Mouse (Mus musculus) neural tube, embryonic 13.5 days (tissue): ENCODE measurements at regions not wholly inside any gene's neighbourhood (a gene's known extent, or its start where the extent isn't known, plus 50 kb on each side); places are given as distances from the start of the nearest gene placed in this dataset.

Experiments
- ATAC-seq: fragments of 200-750 bp; cut with Nextera tagmentation; 2 replicates; pipeline ENCODE4 v1.8.0; 2017; ENCODE audit warnings: low read depth, mild to moderate bottlenecking, moderate TSS enrichment, moderate library complexity
- H3K27ac ChIP-seq: fragments of 300-500 bp; sonication (generic); replicated peaks from 2 replicates; pipeline ENCODE4 v1.5.1; 2015; ENCODE audit warnings: moderate library complexity, mild to moderate bottlenecking, inconsistent platforms
- H3K27me3 ChIP-seq: fragments of 300-500 bp; sonication (generic); 2 replicates; pipeline ENCODE4 v1.6.1; 2015; ENCODE audit warnings: mild to moderate bottlenecking, inconsistent platforms
- H3K36me3 ChIP-seq: fragments of 300-500 bp; sonication (generic); 2 replicates; pipeline ENCODE4 v1.6.1; 2015; ENCODE audit warnings: mild to moderate bottlenecking, inconsistent platforms
- H3K4me1 ChIP-seq: fragments of 300-500 bp; sonication (generic); replicated peaks from 2 replicates; pipeline ENCODE4 v1.6.1; 2015; ENCODE audit warnings: inconsistent platforms
- H3K4me2 ChIP-seq: fragments of 300-500 bp; sonication (generic); 2 replicates; pipeline ENCODE4 v1.6.1; 2015; ENCODE audit warnings: inconsistent platforms, mild to moderate bottlenecking, moderate library complexity
- H3K4me3 ChIP-seq: fragments of 300-500 bp; sonication (generic); 2 replicates; pipeline ENCODE4 v1.5.1; 2015; ENCODE audit warnings: mild to moderate bottlenecking, inconsistent platforms
- H3K9ac ChIP-seq: fragments of 300-500 bp; sonication (generic); 2 replicates; pipeline ENCODE4 v1.6.1; 2015; ENCODE audit warnings: moderate library complexity, mild to moderate bottlenecking, inconsistent platforms
- H3K9me3 ChIP-seq: fragments of 300-500 bp; sonication (generic); 2 replicates; pipeline ENCODE4 v1.6.1; 2016; ENCODE audit warnings: inconsistent platforms
- WGBS: fragments of 180-500 bp; shearing (Covaris S2); methylation state at CpG from one replicate; pipeline ENCODE4 v1.1.7; 2015; 5-methylcytosine and 5-hydroxymethylcytosine counted together

DNA sequence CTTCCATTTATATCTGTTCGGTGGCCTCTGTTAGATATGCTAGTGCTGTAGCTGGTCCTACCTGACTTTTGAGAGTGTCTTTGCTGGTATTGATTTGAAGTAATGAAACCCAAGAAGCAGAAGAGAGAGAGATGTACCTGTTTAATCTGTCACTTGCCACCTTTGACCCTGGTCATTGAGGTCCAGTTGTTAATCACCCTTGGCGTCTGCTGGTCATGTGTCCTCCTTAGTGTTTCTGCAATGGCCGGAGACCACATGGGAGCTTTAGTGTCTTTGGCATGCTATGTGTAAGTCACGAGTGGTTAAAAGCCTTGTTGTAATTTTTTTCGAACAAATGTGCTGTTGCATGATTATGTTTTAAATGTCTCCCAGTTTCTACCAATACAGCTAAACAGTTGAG is 193.1 kb downstream of the Dusp6 start:
- ATAC-seq = no peak
- Histone ChIP-seq H3K4me2 (no peak overlapping the region), H3K36me3 (no peaks in the 10 kb centered on the region), H3K27ac (no peak overlapping the region), H3K27me3 (no peaks in the 10 kb centered on the region), H3K9ac (no peak overlapping the region), H3K4me3 (no peak overlapping the region), H3K4me1 (peaks cover 14% of the 10 kb centered on the region), H3K9me3 (no peaks in the 10 kb centered on the region)
- WGBS = 86% methylated on average over 5 of the region's 5 CpGs

GRCm38 (mm10) chr10:99458047-99458446 is 195.0 kb downstream of the Dusp6 start:
- no peaks in the 10 kb centered on the region for H3K36me3 ChIP-seq
- H3K4me3 ChIP-seq = no peak overlapping the region
- no peak overlapping the region for H3K4me2 ChIP-seq
- no peak for ATAC-seq
- no peaks in the 10 kb centered on the region for H3K9me3 ChIP-seq
- H3K4me1 ChIP-seq = peaks cover 12% of the 10 kb centered on the region
- H3K9ac ChIP-seq = no peak overlapping the region
- no peak overlapping the region for H3K27ac ChIP-seq
- H3K27me3 ChIP-seq = no peaks in the 10 kb centered on the region
- WGBS = 74% methylated on average over 3 of the region's 3 CpGs

DNA sequence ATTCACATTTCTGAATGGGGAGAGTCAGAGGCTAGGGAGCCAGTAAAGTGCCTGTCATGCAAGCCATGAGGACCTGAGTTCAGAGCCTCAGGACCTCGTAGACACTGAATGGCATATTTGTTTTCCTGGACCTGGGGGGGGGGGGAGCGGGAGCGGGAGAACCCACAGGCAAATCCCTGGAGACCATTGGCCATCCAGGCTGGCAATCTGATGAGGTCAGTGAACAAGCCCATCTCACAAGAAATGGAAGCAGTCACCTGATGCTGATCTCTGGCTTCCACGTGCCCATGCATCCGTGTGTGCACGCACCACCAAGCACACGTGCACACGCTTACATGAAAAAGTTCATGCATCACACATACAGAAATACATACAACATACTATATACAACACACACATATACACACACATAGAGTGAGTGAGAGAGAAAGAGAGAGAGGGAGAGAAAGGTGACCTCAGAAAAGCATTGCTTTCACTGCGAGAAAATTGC is 196.2 kb downstream of the Dusp6 start:
- Histone ChIP-seq H3K4me3 (no peak overlapping the region), H3K4me1 (peaks cover 12% of the 10 kb centered on the region), H3K9ac (no peak overlapping the region), H3K4me2 (no peak overlapping the region), H3K27me3 (no peaks in the 10 kb centered on the region), H3K36me3 (no peaks in the 10 kb centered on the region), H3K27ac (no peak overlapping the region), H3K9me3 (no peaks in the 10 kb centered on the region)
- WGBS = 74% methylated on average over 9 of the region's 9 CpGs
- ATAC-seq = no peak

DNA sequence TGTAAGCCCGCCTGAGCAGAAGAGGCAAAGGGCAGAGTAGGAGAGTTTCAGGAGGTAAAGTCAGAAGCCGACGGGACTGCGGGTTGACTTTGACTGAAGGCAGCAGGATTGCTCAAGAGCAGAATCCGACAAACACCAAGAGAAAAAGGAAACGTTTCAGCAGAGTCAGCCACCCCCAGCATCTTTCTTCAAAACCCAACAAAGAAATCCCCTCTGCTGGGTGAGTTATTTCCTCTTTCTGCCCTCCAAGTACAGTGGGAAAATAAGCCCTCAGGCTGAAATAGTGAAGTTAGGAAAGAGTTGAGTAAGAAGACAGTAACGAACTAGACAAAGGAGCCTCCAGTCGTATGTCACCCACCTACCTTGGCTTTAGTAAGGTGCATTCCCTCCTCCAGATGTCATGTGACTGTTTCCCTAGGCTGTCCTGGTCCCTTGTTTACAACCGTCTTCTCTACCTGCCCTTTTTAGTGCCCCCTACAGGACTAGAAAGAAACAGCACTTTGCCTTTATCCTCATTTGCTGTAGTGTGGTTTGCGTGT is 196.9 kb downstream of the Dusp6 start:
- Histone ChIP-seq H3K9me3 (no peaks in the 10 kb centered on the region), H3K4me1 (peaks cover 12% of the 10 kb centered on the region), H3K27me3 (no peaks in the 10 kb centered on the region), H3K4me2 (no peak overlapping the region), H3K4me3 (no peak overlapping the region), H3K36me3 (no peaks in the 10 kb centered on the region), H3K27ac (no peak overlapping the region), H3K9ac (no peak overlapping the region)
- ATAC-seq = no peak
- 58% methylated on average over 10 of the region's 10 CpGs for WGBS

GRCm38 (mm10) chr10:99460847-99461445 is 197.9 kb downstream of the Dusp6 start:
- H3K9me3 ChIP-seq = no peaks in the 10 kb centered on the region
- peak; percentile 42 for ATAC-seq
- H3K9ac ChIP-seq = peak overlapping the region; percentile 58
- H3K4me3 ChIP-seq = peak overlapping the region; percentile 35
- H3K4me1 ChIP-seq = peaks cover 12% of the 10 kb centered on the region
- WGBS = 4% methylated on average over 17 of the region's 17 CpGs
- no peaks in the 10 kb centered on the region for H3K27me3 ChIP-seq
- peak overlapping the region; percentile 68 for H3K4me2 ChIP-seq
- no peaks in the 10 kb centered on the region for H3K36me3 ChIP-seq
- no peak overlapping the region for H3K27ac ChIP-seq

GRCm38 (mm10) chr10:99461446-99461966 is 198.5 kb downstream of the Dusp6 start:
- H3K27ac ChIP-seq = no peak overlapping the region
- 5% methylated on average over 13 of the region's 13 CpGs for WGBS

GRCm38 (mm10) chr10:99466695-99467094 is 203.7 kb downstream of the Dusp6 start:
- H3K27me3 ChIP-seq = no peaks in the 10 kb centered on the region
- H3K4me2 ChIP-seq = no peak overlapping the region
- 100% methylated on average over 1 of the region's 1 CpGs for WGBS
- H3K4me1 ChIP-seq = peaks cover 3% of the 10 kb centered on the region
- no peak overlapping the region for H3K27ac ChIP-seq
- no peak for ATAC-seq
- H3K9me3 ChIP-seq = no peaks in the 10 kb centered on the region
- no peak overlapping the region for H3K9ac ChIP-seq
- no peak overlapping the region for H3K4me3 ChIP-seq
- H3K36me3 ChIP-seq = no peaks in the 10 kb centered on the region

More at GRCm38 (mm10) chr10:99461446-99461966, 198.5 kb downstream of the Dusp6 start:
- Histone ChIP-seq H3K4me3 (peak overlapping the region; percentile 35), H3K9me3 (no peaks in the 10 kb centered on the region), H3K27me3 (no peaks in the 10 kb centered on the region), H3K4me2 (peak overlapping the region; percentile 68), H3K9ac (peak overlapping the region; percentile 58), H3K4me1 (peaks cover 12% of the 10 kb centered on the region), H3K36me3 (no peaks in the 10 kb centered on the region)
- peak; percentile 40; the same call in 1 of the 2 replicates for ATAC-seq

DNA sequence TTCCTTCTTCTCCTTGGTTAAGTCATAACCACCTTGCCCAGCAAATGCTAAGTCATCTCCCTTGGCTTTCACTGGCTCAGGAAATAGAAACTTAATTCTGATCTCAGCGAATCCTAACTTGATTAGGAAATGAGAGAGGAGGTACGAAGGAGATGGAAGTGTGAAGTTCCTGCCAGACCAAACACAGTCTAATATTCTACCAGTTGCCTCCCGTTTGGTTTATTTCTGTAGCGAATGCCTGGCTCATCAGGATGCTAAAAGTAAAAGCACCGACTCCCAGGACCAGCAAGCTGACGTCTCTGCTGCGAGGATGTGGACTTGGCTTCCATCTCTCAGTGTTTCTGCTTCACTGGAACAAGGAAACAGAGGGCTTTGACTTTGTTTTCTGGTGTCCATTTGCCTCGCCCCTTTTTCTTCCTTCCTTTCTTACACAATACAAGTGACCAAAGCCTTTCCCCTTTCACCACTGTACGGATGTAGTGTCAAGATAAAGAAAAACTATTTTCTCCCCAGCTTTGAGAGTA is 204.3 kb downstream of the Dusp6 start:
- no peak for ATAC-seq
- Histone ChIP-seq H3K27me3 (no peaks in the 10 kb centered on the region), H3K4me2 (no peak overlapping the region), H3K4me1 (peaks cover 9% of the 10 kb centered on the region), H3K9ac (no peak overlapping the region), H3K36me3 (no peaks in the 10 kb centered on the region), H3K27ac (no peak overlapping the region), H3K9me3 (no peaks in the 10 kb centered on the region), H3K4me3 (no peak overlapping the region)
- 73% methylated on average over 9 of the region's 9 CpGs for WGBS

GRCm38 (mm10) chr10:99468971-99469370 is 205.9 kb downstream of the Dusp6 start:
- no peak overlapping the region for H3K9ac ChIP-seq
- H3K9me3 ChIP-seq = no peaks in the 10 kb centered on the region
- WGBS = 23% methylated on average over 3 of the region's 3 CpGs
- no peak overlapping the region for H3K4me3 ChIP-seq
- no peak for ATAC-seq
- H3K36me3 ChIP-seq = no peaks in the 10 kb centered on the region
- H3K4me1 ChIP-seq = peaks cover 11% of the 10 kb centered on the region
- no peak overlapping the region for H3K4me2 ChIP-seq
- H3K27me3 ChIP-seq = no peaks in the 10 kb centered on the region
- H3K27ac ChIP-seq = no peak overlapping the region

- ATAC-seq = peak; percentile 72; the same call in 1 of the 2 replicates
- Histone ChIP-seq H3K27ac (no peak overlapping the region), H3K9me3 (no peaks in the 10 kb centered on the region), H3K36me3 (no peaks in the 10 kb centered on the region), H3K4me1 (peaks cover 11% of the 10 kb centered on the region), H3K9ac (no peak overlapping the region), H3K27me3 (no peaks in the 10 kb centered on the region), H3K4me3 (no peak overlapping the region), H3K4me2 (no peak overlapping the region)
- 65% methylated on average over 8 of the region's 8 CpGs for WGBS
Observed at GRCm38 (mm10) chr10:99471832-99472497, 208.9 kb downstream of the Dusp6 start.

DNA sequence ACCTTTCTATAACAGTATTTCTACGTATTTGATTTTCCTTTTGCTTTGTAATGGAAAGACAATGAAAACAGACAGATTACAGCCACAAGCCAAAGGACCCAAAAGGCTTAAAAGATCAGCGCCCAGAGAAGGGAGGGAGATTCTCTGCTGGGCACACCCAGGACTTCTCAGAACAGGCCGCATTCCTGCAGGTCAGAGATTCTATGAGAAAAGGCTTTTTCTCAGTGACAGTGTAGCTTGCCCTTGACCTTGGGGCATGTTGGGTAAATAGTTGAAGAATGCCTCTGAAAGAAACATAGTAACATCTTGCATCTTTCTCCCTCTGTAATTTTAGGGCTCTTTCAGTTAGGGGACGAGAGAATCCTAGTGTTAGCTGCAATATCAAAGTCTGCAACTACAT is 209.8 kb downstream of the Dusp6 start:
- H3K27me3 ChIP-seq = no peaks in the 10 kb centered on the region
- 58% methylated on average over 4 of the region's 4 CpGs for WGBS
- H3K27ac ChIP-seq = no peak overlapping the region
- no peak overlapping the region for H3K4me2 ChIP-seq
- no peak overlapping the region for H3K4me3 ChIP-seq
- no peaks in the 10 kb centered on the region for H3K9me3 ChIP-seq
- no peak for ATAC-seq
- peaks cover 11% of the 10 kb centered on the region for H3K4me1 ChIP-seq
- H3K9ac ChIP-seq = no peak overlapping the region
- H3K36me3 ChIP-seq = no peaks in the 10 kb centered on the region

- H3K4me2 ChIP-seq = no peak overlapping the region
- H3K4me1 ChIP-seq = peaks cover 11% of the 10 kb centered on the region
- WGBS = 92% methylated on average over 9 of the region's 9 CpGs
- H3K27ac ChIP-seq = no peak overlapping the region
- H3K9ac ChIP-seq = no peak overlapping the region
- no peak overlapping the region for H3K4me3 ChIP-seq
- H3K27me3 ChIP-seq = no peaks in the 10 kb centered on the region
- no peak for ATAC-seq
- H3K36me3 ChIP-seq = no peaks in the 10 kb centered on the region
- H3K9me3 ChIP-seq = no peaks in the 10 kb centered on the region
Observed at GRCm38 (mm10) chr10:99473758-99474157, 210.7 kb downstream of the Dusp6 start.
